Mouse (Mus musculus): ENCODE measurements around the gene Rfk.

Gene Rfk

DNA sequence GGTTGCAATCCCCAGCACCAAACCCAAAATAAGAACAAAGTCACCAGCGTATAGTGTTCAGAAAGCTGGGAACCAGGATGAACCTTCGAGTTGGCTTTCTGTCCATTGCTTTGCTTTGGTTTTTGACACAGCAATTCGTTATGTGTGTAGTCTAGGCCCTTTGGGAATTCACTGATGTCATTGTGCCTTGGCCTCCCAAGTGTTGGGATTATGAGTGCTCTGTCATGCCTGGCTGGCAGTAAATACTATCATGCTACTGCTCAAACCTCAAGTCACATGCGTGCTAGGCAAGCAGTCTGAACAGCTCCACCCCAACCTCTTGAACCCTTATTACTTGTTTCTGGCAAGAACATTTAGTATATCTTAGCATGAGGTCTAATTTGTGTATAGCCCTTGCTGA is 9.3 kb downstream of the Rfk start:
- H3K36me3 ChIP-seq (ENCODE audit: control insufficient read depth, insufficient read depth, low read length, poor library complexity, severe bottlenecking): peaks cover 10% of the 10 kb centered on the region
- no peak for DNase-seq (ENCODE audit: low read depth, low spot score)
- H3K27me3 ChIP-seq (ENCODE audit: control insufficient read depth, insufficient read depth, low read length, poor library complexity, severe bottlenecking): no peaks in the 10 kb centered on the region

GRCm38 (mm10) chr19:17406823-17407222 is 13.0 kb downstream of the Rfk start:
- no peak for DNase-seq (ENCODE audit: low read depth, low spot score)
- Histone ChIP-seq H3K27me3 (ENCODE audit: control insufficient read depth, insufficient read depth, low read length, poor library complexity, severe bottlenecking) (no peaks in the 10 kb centered on the region), H3K36me3 (ENCODE audit: control insufficient read depth, insufficient read depth, low read length, poor library complexity, severe bottlenecking) (no peaks in the 10 kb centered on the region)

DNA sequence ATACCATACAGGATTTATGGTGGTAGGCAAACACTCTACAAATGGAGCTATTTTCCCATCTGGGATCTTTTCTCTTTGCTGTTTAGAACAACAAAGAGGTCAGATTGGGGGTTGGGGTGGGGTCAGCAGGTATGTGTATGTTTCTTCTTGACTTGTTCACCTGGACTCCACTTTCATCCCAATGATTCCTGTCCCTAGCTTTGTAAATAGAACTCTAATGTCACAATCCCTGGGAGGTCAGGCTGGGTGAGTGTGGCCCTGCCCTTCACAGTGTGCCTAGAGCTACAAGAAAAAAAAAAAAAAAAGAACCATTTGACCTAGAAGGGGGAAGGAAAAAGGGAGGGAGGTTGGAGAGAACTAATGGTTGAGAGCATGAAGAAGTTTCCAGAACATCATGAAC is 14.7 kb downstream of the Rfk start:
- Histone ChIP-seq H3K27me3 (ENCODE audit: control insufficient read depth, insufficient read depth, low read length, poor library complexity, severe bottlenecking) (no peaks in the 10 kb centered on the region), H3K36me3 (ENCODE audit: control insufficient read depth, insufficient read depth, low read length, poor library complexity, severe bottlenecking) (no peaks in the 10 kb centered on the region)
- DNase-seq (ENCODE audit: low read depth, low spot score): no peak

GRCm38 (mm10) chr19:17409351-17409750 is 15.5 kb downstream of the Rfk start:
- H3K27me3 ChIP-seq (ENCODE audit: control insufficient read depth, insufficient read depth, low read length, poor library complexity, severe bottlenecking): no peaks in the 10 kb centered on the region
- no peak for DNase-seq (ENCODE audit: low read depth, low spot score)
- no peaks in the 10 kb centered on the region for H3K36me3 ChIP-seq (ENCODE audit: control insufficient read depth, insufficient read depth, low read length, poor library complexity, severe bottlenecking)

DNA sequence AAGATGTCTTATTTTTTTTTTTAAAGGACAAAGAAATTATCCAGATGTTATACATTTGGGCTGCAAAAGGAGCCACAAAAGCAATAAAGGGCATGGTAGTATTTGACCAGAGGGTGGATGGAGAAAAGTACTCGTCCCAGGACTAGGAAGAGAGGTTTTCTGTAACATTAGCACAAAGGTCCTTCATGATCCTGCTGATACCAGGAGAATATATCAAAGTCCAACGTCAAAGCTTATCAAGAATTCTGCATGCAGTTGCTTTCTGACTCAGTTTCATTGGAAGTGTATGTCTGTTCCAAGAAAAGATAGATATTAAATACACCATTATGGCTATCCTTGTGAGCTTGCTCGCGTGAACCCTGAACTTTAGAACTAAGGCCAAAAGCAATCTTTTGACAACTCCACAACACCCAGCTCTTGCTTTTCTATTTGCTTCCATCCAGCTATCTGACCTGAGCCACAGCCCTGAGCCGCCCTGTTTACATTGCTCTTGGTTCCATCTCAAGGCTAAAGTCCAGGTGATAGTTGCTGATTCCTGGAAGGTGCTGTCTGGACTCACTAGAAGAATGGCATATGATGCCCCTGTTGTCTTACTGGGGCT is 16.7 kb downstream of the Rfk start:
- DNase-seq (ENCODE audit: low read depth, low spot score): no peak
- no peaks in the 10 kb centered on the region for H3K27me3 ChIP-seq (ENCODE audit: control insufficient read depth, insufficient read depth, low read length, poor library complexity, severe bottlenecking)
- no peaks in the 10 kb centered on the region for H3K36me3 ChIP-seq (ENCODE audit: control insufficient read depth, insufficient read depth, low read length, poor library complexity, severe bottlenecking)

- Histone ChIP-seq H3K36me3 (ENCODE audit: control insufficient read depth, insufficient read depth, low read length, poor library complexity, severe bottlenecking) (no peaks in the 10 kb centered on the region), H3K27me3 (ENCODE audit: control insufficient read depth, insufficient read depth, low read length, poor library complexity, severe bottlenecking) (no peaks in the 10 kb centered on the region)
- DNase-seq (ENCODE audit: low read depth, low spot score): no peak
Measured at GRCm38 (mm10) chr19:17412915-17413459, 19.1 kb downstream of the Rfk start.

DNA sequence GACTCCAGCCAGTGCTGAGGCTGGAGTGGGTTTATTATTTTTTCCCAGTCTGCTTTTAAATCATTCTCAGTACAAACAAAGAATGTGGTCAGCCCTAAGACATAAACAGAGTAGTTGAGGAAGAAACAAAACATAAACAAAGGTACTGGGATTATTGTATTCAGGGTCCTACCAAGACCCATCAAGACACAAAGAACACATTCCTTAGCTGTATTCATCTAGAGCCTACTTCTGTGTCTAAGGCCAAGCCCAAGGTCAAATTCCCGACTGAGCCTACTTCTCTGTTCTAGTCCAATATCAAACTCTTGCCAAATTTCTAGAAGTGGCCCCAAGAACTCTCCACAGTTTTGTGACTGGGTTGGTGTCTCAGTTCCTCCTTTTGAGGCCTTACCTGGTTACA is 24.0 kb downstream of the Rfk start:
- H3K36me3 ChIP-seq (ENCODE audit: control insufficient read depth, insufficient read depth, low read length, poor library complexity, severe bottlenecking): no peaks in the 10 kb centered on the region
- DNase-seq (ENCODE audit: low read depth, low spot score): no peak
- no peaks in the 10 kb centered on the region for H3K27me3 ChIP-seq (ENCODE audit: control insufficient read depth, insufficient read depth, low read length, poor library complexity, severe bottlenecking)

DNA sequence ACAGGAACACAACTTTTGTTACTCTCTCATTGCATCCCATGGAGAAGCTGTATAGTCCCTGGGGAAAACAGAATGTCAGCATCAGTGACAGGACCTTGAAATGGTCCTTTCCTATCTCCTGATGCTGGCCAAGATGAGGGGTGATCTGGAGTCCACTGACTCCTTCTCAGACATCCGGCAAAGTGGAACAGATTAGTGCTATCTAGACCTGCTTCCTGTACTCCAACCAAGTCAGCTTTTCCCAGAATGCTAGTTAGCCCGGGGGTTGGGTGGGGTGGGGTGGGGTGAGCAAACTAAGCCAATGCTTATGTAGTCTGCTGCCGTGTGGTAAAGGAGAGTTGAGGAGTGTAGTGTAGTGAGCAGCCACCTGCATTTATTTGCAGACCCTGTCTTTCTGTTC is 29.5 kb downstream of the Rfk start:
- no peaks in the 10 kb centered on the region for H3K27me3 ChIP-seq (ENCODE audit: control insufficient read depth, insufficient read depth, low read length, poor library complexity, severe bottlenecking)
- H3K36me3 ChIP-seq (ENCODE audit: control insufficient read depth, insufficient read depth, low read length, poor library complexity, severe bottlenecking): no peaks in the 10 kb centered on the region
- DNase-seq (ENCODE audit: low read depth, low spot score): no peak

DNA sequence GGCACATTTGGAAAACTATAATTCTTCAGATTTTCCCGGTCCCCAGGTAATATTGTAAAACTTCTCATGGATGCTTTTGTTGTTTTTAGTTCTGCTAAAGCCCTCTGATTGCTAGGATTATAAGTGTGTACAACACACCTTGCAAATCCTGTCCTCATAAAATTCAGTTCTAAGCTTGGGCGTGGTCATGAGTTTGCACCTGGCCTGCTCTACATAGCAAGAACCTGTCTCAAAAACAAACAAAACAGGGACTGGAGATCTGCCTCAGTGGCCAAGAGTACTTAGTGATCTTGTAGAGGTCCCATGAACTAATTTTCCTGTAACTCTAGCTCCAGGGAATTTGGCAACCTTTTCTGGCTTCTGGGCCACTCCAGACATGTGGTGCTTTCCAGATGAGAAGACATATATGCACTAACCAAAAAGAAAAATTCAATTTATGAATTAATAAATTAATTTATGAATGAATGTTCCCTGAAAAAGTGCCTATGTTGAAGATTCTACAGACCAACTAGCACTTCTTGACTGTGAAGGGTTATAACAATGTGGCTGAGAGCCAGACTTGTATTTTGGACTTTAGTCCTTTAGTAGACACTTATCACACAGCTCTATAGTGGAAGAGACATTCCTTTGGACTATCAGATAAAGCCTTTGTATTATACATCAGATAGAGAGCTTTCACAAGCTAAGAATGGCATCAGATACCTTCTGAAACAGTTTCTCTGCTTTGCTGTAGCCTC is 34.1 kb downstream of the Rfk start:
- DNase-seq (ENCODE audit: low read depth, low spot score): no peak
- Histone ChIP-seq H3K27me3 (ENCODE audit: control insufficient read depth, insufficient read depth, low read length, poor library complexity, severe bottlenecking) (no peaks in the 10 kb centered on the region), H3K36me3 (ENCODE audit: control insufficient read depth, insufficient read depth, low read length, poor library complexity, severe bottlenecking) (no peaks in the 10 kb centered on the region)

DNA sequence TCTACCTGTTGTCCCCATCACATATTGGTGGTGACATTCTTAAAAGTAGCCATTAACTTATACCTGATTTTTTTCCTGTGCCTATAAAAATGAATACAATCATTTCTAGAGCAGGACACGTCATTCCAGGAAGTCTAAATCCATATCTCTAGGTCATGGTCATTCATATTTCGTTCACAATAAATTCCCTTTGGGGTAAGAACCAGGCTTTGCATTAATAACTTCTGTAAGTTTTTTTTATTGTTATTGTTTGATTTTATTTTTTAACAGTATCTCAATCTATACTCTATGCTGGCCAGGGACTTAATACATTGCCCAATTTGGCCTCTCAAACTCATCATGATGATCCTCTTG is 34.7 kb downstream of the Rfk start:
- no peak for DNase-seq (ENCODE audit: low read depth, low spot score)
- Histone ChIP-seq H3K27me3 (ENCODE audit: control insufficient read depth, insufficient read depth, low read length, poor library complexity, severe bottlenecking) (no peaks in the 10 kb centered on the region), H3K36me3 (ENCODE audit: control insufficient read depth, insufficient read depth, low read length, poor library complexity, severe bottlenecking) (no peaks in the 10 kb centered on the region)

GRCm38 (mm10) chr19:17436651-17437050 is 42.8 kb downstream of the Rfk start:
- no peaks in the 10 kb centered on the region for H3K27me3 ChIP-seq (ENCODE audit: control insufficient read depth, insufficient read depth, low read length, poor library complexity, severe bottlenecking)
- DNase-seq (ENCODE audit: low read depth, low spot score): no peak

GRCm38 (mm10) chr19:17439476-17440189 is 45.8 kb downstream of the Rfk start:
- DNase-seq (ENCODE audit: low read depth, low spot score): no peak
- Histone ChIP-seq H3K36me3 (ENCODE audit: control insufficient read depth, insufficient read depth, low read length, poor library complexity, severe bottlenecking) (no peaks in the 10 kb centered on the region), H3K27me3 (ENCODE audit: control insufficient read depth, insufficient read depth, low read length, poor library complexity, severe bottlenecking) (no peaks in the 10 kb centered on the region)

More at GRCm38 (mm10) chr19:17436651-17437050, 42.8 kb downstream of the Rfk start:
- H3K36me3 ChIP-seq (ENCODE audit: control insufficient read depth, insufficient read depth, low read length, poor library complexity, severe bottlenecking): no peaks in the 10 kb centered on the region

- Histone ChIP-seq H3K27me3 (ENCODE audit: control insufficient read depth, insufficient read depth, low read length, poor library complexity, severe bottlenecking) (no peaks in the 10 kb centered on the region), H3K36me3 (ENCODE audit: control insufficient read depth, insufficient read depth, low read length, poor library complexity, severe bottlenecking) (no peaks in the 10 kb centered on the region)
- DNase-seq (ENCODE audit: low read depth, low spot score): no peak
Measured at GRCm38 (mm10) chr19:17443581-17443980, 49.7 kb downstream of the Rfk start.

Measured in splenic B cell, adult 2 months (primary cell).